Mouse (Mus musculus) megakaryocyte, embryonic 14.5 days (primary cell): ENCODE measurements around the gene Col11a2. TPM values are rescaled to one million over a fixed set of nuclear protein-coding genes. Genes with fewer than 3 reads are reported as not detected.
A peak's percentile ranks its signal among the peaks of the same experiment; 100 is the strongest.

Experiments
- H3K27me3 ChIP-seq: replicated peaks from 2 replicates; pipeline ENCODE3; 2012; ENCODE audit warnings: inconsistent platforms
- H3K36me3 ChIP-seq: replicated peaks from 2 replicates; pipeline ENCODE3; 2012; ENCODE audit warnings: low read length, inconsistent platforms, mixed read lengths
- H3K4me1 ChIP-seq: 2 replicates; pipeline ENCODE4 v1.6.1; 2012; ENCODE audit warnings: inconsistent platforms
- H3K4me3 ChIP-seq: replicated peaks from 2 replicates; pipeline ENCODE3; 2012; ENCODE audit warnings: moderate library complexity, mild to moderate bottlenecking, inconsistent platforms
- H3K9me3 ChIP-seq: 2 replicates; pipeline ENCODE4 v1.6.1; 2012; ENCODE audit warnings: inconsistent platforms
- FLI1 ChIP-seq: IDR thresholded peaks from 2 replicates; pipeline ENCODE4 v1.6.1; 2012; ENCODE audit warnings: low read length, inconsistent platforms, mixed read lengths
- GATA1 ChIP-seq: IDR thresholded peaks from 3 replicates; pipeline ENCODE4 v1.6.1; 2012; ENCODE audit warnings: mixed read lengths, low read length, inconsistent platforms, borderline replicate concordance
- polyA plus RNA-seq: library from polyadenylated mRNA; stranded (reverse); fragments of >175 nt; gene quantifications from 2 replicates; pipeline ENCODE4 v1.2.3, GENCODE M21; 2012; ENCODE audit warnings: low replicate concordance; ENCODE audit not compliant: insufficient read depth

Gene Col11a2
- polyA plus RNA-seq, 1 experiment = 19.6 TPM

DNA sequence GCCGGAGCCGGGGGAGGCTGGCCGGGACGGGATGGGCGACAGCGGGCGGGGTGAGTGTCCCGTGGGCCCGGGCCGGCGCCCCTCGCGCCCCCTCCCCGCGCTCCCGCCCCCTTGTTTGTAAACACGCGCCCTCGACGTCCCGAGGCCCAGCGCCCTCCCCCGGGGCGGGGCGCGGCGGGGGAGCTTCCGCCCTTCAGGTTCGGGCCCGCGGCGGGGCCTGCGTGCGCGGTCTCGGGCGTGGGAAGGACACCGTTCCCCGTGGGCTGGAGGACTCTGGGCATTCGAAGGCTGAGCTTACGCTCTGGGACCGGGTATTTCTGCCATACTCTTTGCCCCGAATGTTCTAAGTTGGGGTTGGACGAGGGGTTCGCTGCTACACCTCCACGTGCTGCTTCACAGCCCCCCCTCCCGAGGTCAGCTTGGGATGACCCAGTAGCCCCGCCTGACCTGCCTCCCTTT is 7.0 kb upstream of the Col11a2 start:
- Histone ChIP-seq H3K36me3 (peaks cover 65% of the 10 kb centered on the region), H3K4me3 (peak overlapping the region; percentile 92), H3K9me3 (no peaks in the 10 kb centered on the region), H3K27me3 (no peaks in the 10 kb centered on the region), H3K4me1 (peaks cover 60% of the 10 kb centered on the region)
- TF ChIP-seq FLI1 (no peak), GATA1 (no peak)

DNA sequence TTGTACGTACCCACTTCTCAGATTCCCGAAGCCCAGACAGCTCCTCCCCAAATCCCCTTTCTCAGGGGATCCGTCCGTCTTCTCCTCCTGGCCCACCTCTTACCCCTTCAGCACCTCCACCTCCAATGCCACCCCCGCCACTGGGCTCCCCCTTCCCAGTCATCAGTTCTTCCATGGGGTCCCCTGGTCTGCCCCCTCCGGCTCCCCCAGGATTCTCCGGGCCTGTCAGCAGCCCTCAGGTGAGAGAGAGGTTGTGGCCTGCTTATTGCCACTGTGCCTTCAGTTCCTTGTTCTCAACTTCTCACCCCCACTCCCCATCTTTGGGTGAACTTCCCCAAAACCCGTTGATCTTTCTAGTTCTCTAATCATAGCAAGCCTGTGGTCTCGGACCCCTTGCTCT is 6.4 kb upstream of the Col11a2 start:
- Histone ChIP-seq H3K9me3 (no peaks in the 10 kb centered on the region), H3K36me3 (peaks cover 71% of the 10 kb centered on the region), H3K4me1 (peaks cover 54% of the 10 kb centered on the region), H3K27me3 (no peaks in the 10 kb centered on the region), H3K4me3 (peak overlapping the region; percentile 92)
- TF ChIP-seq FLI1 (no peak), GATA1 (no peak)

DNA sequence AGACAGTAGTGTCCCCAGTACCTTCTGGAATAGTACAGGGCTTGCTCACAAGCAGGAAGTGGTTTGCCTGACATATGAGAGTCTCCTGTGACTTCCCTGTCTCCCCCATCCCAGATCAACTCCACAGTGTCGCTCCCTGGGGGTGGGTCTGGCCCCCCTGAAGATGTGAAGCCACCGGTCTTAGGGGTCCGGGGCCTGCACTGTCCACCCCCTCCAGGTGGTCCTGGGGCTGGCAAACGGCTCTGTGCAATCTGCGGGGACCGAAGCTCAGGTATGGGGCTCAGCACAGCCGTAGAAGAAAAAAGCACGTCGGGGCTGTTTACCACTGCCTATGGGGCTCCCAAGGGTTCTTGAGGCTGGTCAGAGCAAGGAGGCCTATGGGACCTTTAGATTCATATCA is 5.8 kb upstream of the Col11a2 start:
- Histone ChIP-seq H3K9me3 (no peaks in the 10 kb centered on the region), H3K4me1 (peaks cover 48% of the 10 kb centered on the region), H3K36me3 (peaks cover 71% of the 10 kb centered on the region), H3K4me3 (peak overlapping the region; percentile 92), H3K27me3 (no peaks in the 10 kb centered on the region)
- no peak for TF ChIP-seq GATA1
- no peak for TF ChIP-seq FLI1

DNA sequence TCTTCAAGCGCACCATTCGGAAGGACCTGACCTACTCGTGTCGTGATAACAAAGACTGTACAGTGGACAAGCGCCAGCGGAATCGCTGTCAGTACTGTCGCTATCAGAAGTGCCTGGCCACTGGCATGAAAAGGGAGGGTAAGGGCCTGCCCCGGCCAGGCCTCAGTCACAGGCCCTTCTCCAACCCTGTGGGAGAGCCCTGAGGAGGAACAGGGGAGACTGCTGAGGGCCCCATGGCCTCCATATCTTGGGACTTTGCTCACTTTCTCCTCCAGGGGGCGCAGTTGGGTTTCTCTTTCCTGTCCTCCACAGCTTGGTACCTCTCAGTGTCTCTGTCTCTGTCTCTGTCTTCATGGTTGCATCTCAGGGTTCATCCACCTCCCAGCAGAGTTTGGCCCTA is 5.2 kb upstream of the Col11a2 start:
- Histone ChIP-seq H3K9me3 (no peaks in the 10 kb centered on the region), H3K36me3 (peaks cover 70% of the 10 kb centered on the region), H3K4me3 (peak overlapping the region; percentile 34), H3K4me1 (peaks cover 41% of the 10 kb centered on the region), H3K27me3 (no peaks in the 10 kb centered on the region)
- no peak for TF ChIP-seq FLI1
- no peak for TF ChIP-seq GATA1

DNA sequence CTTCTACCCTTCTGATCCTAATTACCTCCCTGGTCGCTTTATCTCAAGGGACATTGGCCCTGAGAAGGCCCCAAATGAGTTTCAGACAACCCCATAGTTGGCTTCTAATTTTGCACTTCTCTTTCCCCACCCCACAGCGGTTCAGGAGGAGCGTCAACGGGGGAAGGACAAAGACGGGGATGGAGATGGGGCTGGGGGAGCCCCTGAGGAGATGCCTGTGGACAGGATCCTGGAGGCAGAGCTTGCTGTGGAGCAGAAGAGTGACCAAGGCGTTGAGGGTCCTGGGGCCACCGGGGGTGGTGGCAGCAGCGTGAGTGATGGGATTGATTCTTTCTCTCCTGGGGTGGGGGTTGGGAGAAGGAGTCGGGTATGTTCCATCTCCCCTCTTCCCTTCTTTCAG is 3.7 kb upstream of the Col11a2 start:
- Histone ChIP-seq H3K36me3 (peaks cover 58% of the 10 kb centered on the region), H3K4me1 (peaks cover 41% of the 10 kb centered on the region), H3K9me3 (no peaks in the 10 kb centered on the region), H3K27me3 (peaks cover 8% of the 10 kb centered on the region), H3K4me3 (no peak overlapping the region)
- TF ChIP-seq GATA1 = no peak
- TF ChIP-seq FLI1 = no peak

DNA sequence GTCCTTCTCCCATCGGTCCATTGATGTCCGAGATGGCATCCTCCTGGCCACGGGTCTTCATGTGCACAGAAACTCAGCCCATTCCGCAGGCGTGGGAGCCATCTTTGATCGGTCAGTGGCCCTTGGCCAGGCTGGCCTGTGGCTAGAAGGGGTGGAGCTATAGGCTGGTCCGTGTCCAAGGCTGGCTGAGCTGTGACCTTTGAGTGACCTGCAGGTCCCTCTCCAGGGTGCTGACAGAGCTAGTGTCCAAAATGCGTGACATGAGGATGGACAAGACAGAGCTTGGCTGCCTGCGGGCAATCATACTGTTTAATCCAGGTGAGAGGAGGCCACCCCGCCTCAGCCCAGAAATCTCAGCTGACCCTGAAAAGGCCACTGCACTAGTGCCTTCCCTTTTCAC is 2.6 kb upstream of the Col11a2 start:
- peaks cover 48% of the 10 kb centered on the region for H3K4me1 ChIP-seq
- no peaks in the 10 kb centered on the region for H3K9me3 ChIP-seq
- peaks cover 13% of the 10 kb centered on the region for H3K27me3 ChIP-seq
- H3K4me3 ChIP-seq = no peak overlapping the region
- TF ChIP-seq FLI1 (no peak), GATA1 (no peak)
- peaks cover 55% of the 10 kb centered on the region for H3K36me3 ChIP-seq

DNA sequence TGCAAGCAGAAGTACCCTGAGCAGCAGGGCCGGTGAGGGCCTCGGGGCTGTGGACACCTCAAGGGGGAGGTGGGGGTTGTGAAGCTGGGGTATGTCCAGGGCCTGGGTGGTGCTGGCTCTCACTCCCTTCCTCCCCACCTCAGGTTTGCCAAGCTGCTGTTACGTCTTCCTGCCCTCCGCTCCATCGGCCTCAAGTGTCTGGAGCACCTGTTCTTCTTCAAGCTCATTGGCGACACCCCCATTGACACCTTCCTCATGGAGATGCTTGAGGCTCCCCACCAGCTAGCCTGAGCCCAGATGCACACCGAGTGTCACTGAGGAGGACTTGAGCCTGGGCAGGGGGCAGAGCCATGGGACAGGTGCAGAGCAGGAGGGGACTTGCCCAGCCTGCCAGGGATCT is 2.0 kb upstream of the Col11a2 start:
- H3K4me1 ChIP-seq = peaks cover 53% of the 10 kb centered on the region
- peaks cover 19% of the 10 kb centered on the region for H3K27me3 ChIP-seq
- H3K9me3 ChIP-seq = no peaks in the 10 kb centered on the region
- H3K36me3 ChIP-seq = peaks cover 56% of the 10 kb centered on the region
- no peak overlapping the region for H3K4me3 ChIP-seq
- no peak for TF ChIP-seq GATA1
- TF ChIP-seq FLI1 = no peak

DNA sequence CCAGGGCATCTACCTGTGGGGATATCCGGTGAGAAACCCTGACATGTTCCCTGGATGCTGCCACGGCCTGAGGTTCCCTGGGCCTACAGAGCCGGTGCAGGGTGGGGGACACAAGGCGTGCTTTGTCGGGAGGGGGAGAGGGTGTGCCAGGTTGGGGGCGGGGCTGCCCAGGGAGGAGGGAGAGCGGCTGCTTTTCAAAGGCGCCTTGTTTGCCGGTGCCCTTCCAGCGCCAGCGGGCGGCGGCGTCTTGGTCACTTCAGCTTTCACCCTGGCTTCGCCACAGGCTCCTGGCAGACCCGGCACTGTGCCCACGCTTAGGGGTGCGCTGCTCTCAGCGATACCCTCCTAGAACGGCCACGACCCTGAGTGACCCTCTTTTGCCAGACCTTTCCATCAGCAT is 797 bp upstream of the Col11a2 start:
- no peak overlapping the region for H3K4me3 ChIP-seq
- peaks cover 41% of the 10 kb centered on the region for H3K4me1 ChIP-seq
- H3K36me3 ChIP-seq = peaks cover 63% of the 10 kb centered on the region
- peaks cover 22% of the 10 kb centered on the region for H3K27me3 ChIP-seq
- TF ChIP-seq FLI1 (no peak), GATA1 (no peak)
- H3K9me3 ChIP-seq = no peaks in the 10 kb centered on the region

DNA sequence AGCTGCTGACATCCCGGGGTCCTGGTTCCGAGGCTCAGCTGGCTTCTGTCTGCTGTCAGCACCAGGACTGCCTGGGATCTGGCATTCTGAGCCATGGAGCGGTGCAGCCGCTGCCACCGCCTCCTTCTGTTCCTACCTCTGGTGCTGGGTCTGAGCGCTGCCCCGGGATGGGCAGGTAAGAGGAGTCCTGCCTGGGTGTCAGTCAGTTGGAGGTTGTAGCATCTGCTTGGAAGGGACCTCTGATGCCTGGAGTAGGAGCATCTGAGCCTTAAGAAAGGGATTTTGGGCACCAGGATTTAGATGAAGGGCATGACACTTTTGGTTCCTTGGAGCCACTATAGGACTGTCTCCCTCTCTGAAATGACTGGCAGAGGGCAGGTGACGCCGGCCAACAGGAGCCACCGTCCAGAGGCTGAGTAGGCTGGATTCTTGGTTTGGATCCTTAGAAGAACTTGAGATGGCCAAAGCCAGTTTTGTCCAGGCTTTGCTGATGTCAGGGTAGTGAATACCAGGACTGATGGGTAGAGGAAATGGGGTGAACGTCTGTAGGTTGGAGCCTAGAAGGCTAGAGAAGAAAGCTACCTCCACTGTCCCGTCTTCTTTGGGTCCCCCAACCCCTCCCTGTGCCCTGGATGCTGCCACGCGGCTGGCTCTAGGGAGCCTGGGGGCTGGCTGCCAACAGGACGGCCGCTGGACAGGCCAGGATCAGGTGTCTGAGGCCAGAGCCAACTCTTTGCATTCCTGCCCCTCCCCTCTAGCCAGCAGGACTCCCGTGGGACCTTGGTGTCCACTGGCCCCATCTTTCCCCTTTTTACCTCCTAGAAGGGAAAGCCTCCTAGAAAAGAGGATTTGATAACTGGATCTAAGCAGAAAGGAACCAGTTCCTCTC is 569 bp downstream of the Col11a2 start:
- peaks cover 22% of the 10 kb centered on the region for H3K27me3 ChIP-seq
- H3K36me3 ChIP-seq = peaks cover 66% of the 10 kb centered on the region
- no peaks in the 10 kb centered on the region for H3K9me3 ChIP-seq
- peaks cover 31% of the 10 kb centered on the region for H3K4me1 ChIP-seq
- TF ChIP-seq GATA1 (no peak), FLI1 (no peak)
- H3K4me3 ChIP-seq = no peak overlapping the region

DNA sequence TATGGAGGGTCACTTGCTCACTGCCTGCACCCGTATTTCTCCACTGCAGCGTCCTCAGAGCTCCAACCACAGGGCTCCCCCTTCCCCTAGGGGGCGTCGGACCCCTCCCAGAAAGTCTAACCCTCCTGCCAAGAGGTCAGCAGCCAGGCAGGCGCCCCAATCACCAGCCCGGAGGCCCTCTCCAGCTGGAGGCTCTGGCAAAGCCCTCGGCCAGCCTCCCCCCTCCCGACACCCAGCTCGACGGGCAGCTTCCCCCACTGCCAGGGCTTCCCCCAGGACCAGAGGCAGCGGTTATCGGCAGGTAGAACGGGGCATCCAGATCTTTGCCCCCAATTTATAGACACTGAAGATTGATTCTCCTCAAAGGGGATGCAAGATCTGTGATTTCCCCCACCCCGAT is 6.7 kb downstream of the Col11a2 start:
- Histone ChIP-seq H3K9me3 (peaks cover 22% of the 10 kb centered on the region), H3K36me3 (peaks cover 75% of the 10 kb centered on the region), H3K4me1 (peaks cover 30% of the 10 kb centered on the region), H3K27me3 (peaks cover 12% of the 10 kb centered on the region), H3K4me3 (no peak overlapping the region)
- TF ChIP-seq FLI1 (no peak), GATA1 (no peak)
